Mouse (Mus musculus): ENCODE data around the gene Myl6. TPM values are rescaled to one million over a fixed set of nuclear protein-coding genes. Genes with fewer than 3 reads are reported as not detected.
"Not testable (repeated sequence)": the region's sequence is repeated elsewhere in the genome, so short reads cannot be mapped to it uniquely, and the experiment has no call there.

Myl6 gene
- polyA plus RNA-seq, 1 experiment from 2014 or later, result 999 TPM

DNA sequence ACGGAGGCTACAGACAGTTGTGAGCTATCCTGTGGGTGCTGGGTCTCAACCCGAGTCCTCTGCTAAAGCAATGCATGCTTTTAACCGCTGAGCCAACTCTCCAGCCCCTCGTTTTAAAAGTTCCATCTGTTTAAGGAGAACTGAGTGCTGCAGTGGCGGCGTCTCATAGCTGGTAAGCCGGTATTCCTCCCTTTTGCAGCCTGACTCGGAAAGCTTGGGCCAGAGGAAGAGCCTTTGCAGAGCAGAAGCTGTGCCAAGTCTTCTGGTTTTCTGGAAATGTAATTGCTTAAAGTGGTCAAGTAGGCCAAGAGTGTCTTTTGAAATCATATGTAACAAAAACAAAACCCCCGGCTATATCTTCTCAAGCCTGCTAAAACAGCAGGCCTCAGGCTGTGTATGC is 14.3 kb upstream of the Myl6 start:
- Histone ChIP-seq H3K9me3 (replicated peaks) (no peaks in the 10 kb centered on the region), H3K9ac (replicated peaks) (no peak overlapping the region), H3K27ac (replicated peaks) (no peak overlapping the region), H3K4me3 (replicated peaks) (no peak overlapping the region), H3K4me2 (no peak overlapping the region), H3K4me1 (0 out of 2 replicates have a peak, but pooled peaks cover 4% of the 10 kb centered on the region), H3K27me3 (replicated peaks) (no peaks in the 10 kb centered on the region), H3K36me3 (peaks cover 8% of the 10 kb centered on the region; the same call in 1 of the 2 replicates)
- 84% methylated on average over 9 of the region's 9 CpGs for WGBS
- no peak for ATAC-seq (ENCODE audit: low FRiP score)

DNA sequence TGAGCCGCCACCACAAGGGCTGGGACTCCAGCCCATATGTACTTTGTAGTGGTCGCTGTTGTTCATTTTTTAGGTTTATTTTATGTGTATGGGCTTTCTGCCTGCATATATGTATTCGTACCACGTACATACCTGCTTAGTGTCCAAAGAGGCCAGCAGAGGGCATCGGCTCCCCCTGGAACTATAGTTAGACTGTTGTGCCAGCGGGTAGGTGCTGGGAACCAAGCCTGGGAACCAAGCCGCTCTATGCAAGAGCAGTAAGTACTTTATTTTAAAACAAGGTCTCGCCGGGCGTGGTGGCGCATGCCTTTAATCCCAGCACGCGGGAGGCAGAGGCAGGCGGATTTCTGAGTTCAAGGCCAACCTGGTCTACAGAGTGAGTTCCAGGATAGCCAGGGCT is 12.0 kb upstream of the Myl6 start:
- Histone ChIP-seq H3K36me3 (0 out of 2 replicates have a peak, but pooled peaks cover 7% of the 10 kb centered on the region), H3K27ac (replicated peaks) (no peak overlapping the region), H3K4me1 (0 out of 2 replicates have a peak, but pooled peaks cover 4% of the 10 kb centered on the region), H3K27me3 (replicated peaks) (no peaks in the 10 kb centered on the region), H3K4me2 (no peak overlapping the region), H3K9me3 (replicated peaks) (no peaks in the 10 kb centered on the region), H3K9ac (replicated peaks) (no peak overlapping the region), H3K4me3 (replicated peaks) (no peak overlapping the region)
- no peak for ATAC-seq (ENCODE audit: low FRiP score)
- 95% methylated on average over 14 of the region's 14 CpGs for WGBS

DNA sequence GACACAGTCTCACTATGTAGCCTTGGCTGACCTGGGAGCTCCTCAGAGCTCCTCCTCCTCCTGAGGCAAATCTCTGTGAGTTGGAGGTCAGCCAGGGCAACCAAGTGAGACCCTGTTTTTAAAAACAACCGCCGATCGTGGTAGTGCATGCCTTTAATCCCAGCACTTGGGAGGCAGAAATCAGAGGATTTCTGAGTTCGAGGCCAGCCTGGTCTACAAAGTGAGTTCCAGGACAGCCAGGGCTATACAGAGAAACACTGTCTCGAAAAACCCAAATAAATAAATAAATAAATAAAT is 11.4 kb upstream of the Myl6 start:
- not testable (repeated sequence) for ATAC-seq (ENCODE audit: low FRiP score); H3K36me3 ChIP-seq; H3K4me3 ChIP-seq (replicated peaks); H3K4me2 ChIP-seq; H3K27ac ChIP-seq (replicated peaks); H3K4me1 ChIP-seq; H3K27me3 ChIP-seq (replicated peaks); H3K9ac ChIP-seq (replicated peaks); H3K9me3 ChIP-seq (replicated peaks)
- WGBS, result 89% methylated on average over 5 of the region's 5 CpGs

DNA sequence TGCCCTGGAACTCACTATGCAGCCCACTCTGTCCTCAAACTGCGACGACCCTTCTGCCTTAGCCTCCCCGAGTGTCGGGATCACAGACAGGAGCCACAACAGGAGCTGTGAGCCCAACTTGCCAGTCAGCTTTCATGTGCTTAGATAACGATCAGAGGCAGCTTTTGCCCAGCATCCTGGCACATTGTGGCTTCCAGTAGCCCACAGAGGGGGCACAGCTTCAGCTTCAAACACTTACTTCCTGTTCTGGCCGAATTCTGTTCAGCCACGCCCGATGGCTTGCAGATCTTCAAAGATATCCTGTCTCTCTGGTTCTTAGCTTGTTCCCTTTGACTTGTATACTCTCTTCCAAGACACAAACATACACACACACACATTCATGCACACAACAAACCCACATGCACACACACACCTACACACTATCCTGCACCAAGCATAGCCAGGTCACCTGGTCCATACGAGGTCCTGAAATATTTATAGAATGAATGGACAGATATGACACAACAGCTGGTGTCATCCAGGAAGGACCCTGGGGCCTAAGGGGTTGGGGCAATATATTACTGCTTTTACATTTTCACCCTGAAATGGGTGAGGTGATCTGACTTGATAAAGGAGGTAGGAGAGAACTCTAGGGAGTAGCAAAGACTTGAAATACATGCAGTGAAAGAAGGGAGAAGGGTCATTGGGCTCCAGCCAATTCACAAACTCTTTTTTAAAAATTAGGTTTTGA is 10.9 kb upstream of the Myl6 start:
- ATAC-seq (ENCODE audit: low FRiP score), result no peak
- Histone ChIP-seq H3K4me3 (replicated peaks) (no peak overlapping the region), H3K27me3 (replicated peaks) (no peaks in the 10 kb centered on the region), H3K4me1 (0 out of 2 replicates have a peak, but pooled peaks cover 4% of the 10 kb centered on the region), H3K4me2 (no peak overlapping the region), H3K27ac (replicated peaks) (no peak overlapping the region), H3K9me3 (replicated peaks) (no peaks in the 10 kb centered on the region), H3K9ac (replicated peaks) (no peak overlapping the region), H3K36me3 (0 out of 2 replicates have a peak, but pooled peaks cover 7% of the 10 kb centered on the region)
- WGBS, result 81% methylated on average over 9 of the region's 9 CpGs

DNA sequence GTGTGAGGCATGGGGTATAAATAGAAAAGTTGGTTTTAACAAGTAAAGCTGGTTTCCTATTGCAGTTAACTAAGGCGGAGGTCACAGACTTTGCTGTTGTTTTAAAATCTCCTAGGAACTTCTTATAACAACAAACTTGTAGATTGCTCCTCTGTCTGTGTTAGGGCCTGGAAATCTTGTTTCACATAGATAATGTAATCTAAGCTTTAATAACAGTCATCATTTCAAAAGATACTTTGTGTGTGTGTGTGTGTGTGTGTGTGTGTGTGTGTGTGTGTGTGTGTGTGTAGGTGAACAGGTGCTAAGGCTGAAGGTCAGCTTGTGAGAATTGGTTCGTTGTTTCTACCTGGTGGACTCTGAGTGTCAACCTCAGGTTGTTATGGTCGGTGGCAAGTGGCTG is 10.1 kb upstream of the Myl6 start:
- H3K4me2 ChIP-seq, result no peak overlapping the region
- H3K9ac ChIP-seq (replicated peaks), result no peak overlapping the region
- H3K27me3 ChIP-seq (replicated peaks), result no peaks in the 10 kb centered on the region
- H3K4me1 ChIP-seq, result peaks cover 11% of the 10 kb centered on the region; the same call in 1 of the 2 replicates
- 83% methylated on average over 3 of the region's 3 CpGs for WGBS
- no peak overlapping the region for H3K4me3 ChIP-seq (replicated peaks)
- H3K9me3 ChIP-seq (replicated peaks), result no peaks in the 10 kb centered on the region
- no peak for ATAC-seq (ENCODE audit: low FRiP score)
- H3K27ac ChIP-seq (replicated peaks), result no peak overlapping the region
- H3K36me3 ChIP-seq, result 0 out of 2 replicates have a peak, but pooled peaks cover 2% of the 10 kb centered on the region

DNA sequence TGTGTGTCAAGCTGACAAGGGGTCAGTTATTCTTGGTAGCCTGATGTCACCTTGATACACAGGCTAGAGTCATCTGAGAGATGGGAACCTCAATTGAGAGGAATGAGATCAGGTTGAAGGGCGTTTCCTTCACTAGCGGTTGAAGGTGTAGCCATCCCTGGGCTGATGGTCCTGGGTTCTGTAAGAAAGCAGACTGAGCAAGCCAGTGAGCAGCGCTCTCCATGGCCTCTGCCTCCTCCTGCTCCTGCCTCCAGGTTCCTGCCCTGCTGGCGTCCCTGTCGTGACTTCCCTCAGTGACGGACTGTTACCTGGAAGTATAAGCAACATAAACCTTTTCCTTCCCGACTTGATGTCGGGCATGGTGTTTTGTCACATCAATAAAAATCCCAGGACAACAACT is 9.6 kb upstream of the Myl6 start:
- Histone ChIP-seq H3K4me2 (no peak overlapping the region), H3K9ac (replicated peaks) (no peak overlapping the region), H3K4me3 (replicated peaks) (no peak overlapping the region), H3K27me3 (replicated peaks) (no peaks in the 10 kb centered on the region), H3K36me3 (no peaks in the 10 kb centered on the region), H3K9me3 (replicated peaks) (no peaks in the 10 kb centered on the region), H3K4me1 (peaks cover 11% of the 10 kb centered on the region; the same call in 1 of the 2 replicates), H3K27ac (replicated peaks) (no peak overlapping the region)
- WGBS, result 79% methylated on average over 8 of the region's 8 CpGs
- no peak for ATAC-seq (ENCODE audit: low FRiP score)

DNA sequence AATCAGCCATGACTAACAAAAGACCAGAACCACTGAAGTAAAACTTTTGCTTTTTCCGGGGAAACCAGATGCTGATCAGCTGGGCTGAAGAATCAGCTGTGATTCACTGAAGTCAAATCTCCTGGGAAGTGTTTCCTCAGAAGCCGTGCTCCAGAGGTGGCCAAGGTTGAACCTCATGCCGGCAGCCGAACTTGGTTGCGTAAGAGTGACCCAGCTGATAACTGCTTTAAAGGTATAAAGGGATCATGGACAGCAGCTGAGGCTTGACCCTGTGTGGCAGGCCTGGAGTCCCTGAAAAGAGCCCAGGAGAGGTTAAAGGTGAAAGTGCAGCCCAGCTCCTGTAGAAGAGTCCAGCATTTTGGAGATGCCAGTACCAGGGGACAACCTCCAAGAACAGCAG is 8.4 kb upstream of the Myl6 start:
- no peak overlapping the region for H3K4me2 ChIP-seq
- H3K27ac ChIP-seq (replicated peaks), result no peak overlapping the region
- H3K36me3 ChIP-seq, result no peaks in the 10 kb centered on the region
- no peak overlapping the region for H3K4me3 ChIP-seq (replicated peaks)
- no peak overlapping the region for H3K9ac ChIP-seq (replicated peaks)
- H3K9me3 ChIP-seq (replicated peaks), result no peaks in the 10 kb centered on the region
- no peaks in the 10 kb centered on the region for H3K27me3 ChIP-seq (replicated peaks)
- ATAC-seq (ENCODE audit: low FRiP score), result no peak
- 87% methylated on average over 5 of the region's 5 CpGs for WGBS
- peaks cover 22% of the 10 kb centered on the region for H3K4me1 ChIP-seq

DNA sequence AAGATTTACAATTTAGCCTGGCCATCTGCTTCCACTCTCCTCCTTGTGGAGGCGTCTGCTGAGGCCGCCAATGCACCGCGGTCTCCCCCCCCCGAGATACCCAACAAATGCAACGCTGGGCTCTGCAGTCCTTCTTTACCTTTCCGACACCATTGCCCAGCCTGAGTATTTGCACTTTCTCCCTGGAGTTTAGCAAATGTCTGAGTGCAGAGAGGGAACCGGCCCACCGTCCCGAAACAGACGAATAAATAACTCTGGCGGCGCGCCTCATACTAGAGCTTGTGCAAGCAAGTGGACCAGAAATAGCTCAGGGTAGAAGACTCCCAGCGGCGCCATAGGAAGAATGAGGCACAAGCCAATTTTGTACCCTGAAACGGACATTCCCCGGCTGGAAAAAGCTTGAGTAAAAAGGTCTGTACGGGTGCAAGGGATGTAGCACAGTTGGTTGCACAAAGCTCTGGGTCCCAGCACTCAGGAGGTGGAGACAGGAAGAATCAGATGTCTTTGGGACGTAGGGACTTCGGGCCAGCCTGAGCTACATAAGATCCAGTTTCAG is 5.2 kb upstream of the Myl6 start:
- ATAC-seq (ENCODE audit: low FRiP score), result peak; percentile 8; the same call in 1 of the 2 replicates
- H3K36me3 ChIP-seq, result no peaks in the 10 kb centered on the region
- H3K27ac ChIP-seq (replicated peaks), result peak overlapping the region; percentile 82
- peak overlapping the region; percentile 62 for H3K4me3 ChIP-seq (replicated peaks)
- H3K4me1 ChIP-seq, result peaks cover 40% of the 10 kb centered on the region
- H3K9me3 ChIP-seq (replicated peaks), result no peaks in the 10 kb centered on the region
- H3K9ac ChIP-seq (replicated peaks), result peak overlapping the region; percentile 56
- H3K27me3 ChIP-seq (replicated peaks), result no peaks in the 10 kb centered on the region
- peak overlapping the region; percentile 85 for H3K4me2 ChIP-seq
- 2% methylated on average over 21 of the region's 21 CpGs for WGBS

DNA sequence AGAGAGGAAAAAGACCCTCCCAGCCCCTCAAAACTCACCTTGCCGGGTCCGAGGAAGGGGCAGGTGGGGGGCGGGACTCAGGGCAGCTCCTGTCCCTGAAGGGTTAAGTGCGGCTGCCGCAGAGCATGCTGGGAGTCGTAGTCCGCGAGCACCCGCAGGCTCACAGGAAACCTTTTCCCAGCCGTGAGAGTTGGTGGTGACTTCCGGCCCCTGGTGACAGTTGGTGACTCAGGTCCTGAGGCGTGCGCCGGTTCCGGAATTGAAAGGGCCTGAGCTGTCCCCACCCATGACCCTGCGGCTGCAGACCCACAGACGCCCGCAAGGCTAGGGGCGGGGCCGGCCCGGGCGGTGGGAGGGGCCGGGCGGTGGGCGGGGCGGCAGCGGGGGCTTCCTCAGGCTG is 4.6 kb upstream of the Myl6 start, which contains the start of gene Myl6b:
Myl6b (minus strand) TSS at position 96 of the 400 bp plus-strand sequence.
- H3K27ac ChIP-seq (replicated peaks), result peak within 1 kb of the TSS; percentile 82
- WGBS, result under 1% methylated on average over 27 of the region's 27 CpGs
- no peaks in the 10 kb centered on the region for H3K36me3 ChIP-seq
- H3K4me3 ChIP-seq (replicated peaks), result peak within 1 kb of the TSS; percentile 62
- peak within 1 kb of the TSS; percentile 85 for H3K4me2 ChIP-seq
- H3K9ac ChIP-seq (replicated peaks), result peak within 1 kb of the TSS; percentile 56
- H3K9me3 ChIP-seq (replicated peaks), result no peaks in the 10 kb centered on the region
- no peaks in the 10 kb centered on the region for H3K27me3 ChIP-seq (replicated peaks)
- H3K4me1 ChIP-seq, result peaks cover 40% of the 10 kb centered on the region
- peak; percentile 80 for ATAC-seq (ENCODE audit: low FRiP score)

DNA sequence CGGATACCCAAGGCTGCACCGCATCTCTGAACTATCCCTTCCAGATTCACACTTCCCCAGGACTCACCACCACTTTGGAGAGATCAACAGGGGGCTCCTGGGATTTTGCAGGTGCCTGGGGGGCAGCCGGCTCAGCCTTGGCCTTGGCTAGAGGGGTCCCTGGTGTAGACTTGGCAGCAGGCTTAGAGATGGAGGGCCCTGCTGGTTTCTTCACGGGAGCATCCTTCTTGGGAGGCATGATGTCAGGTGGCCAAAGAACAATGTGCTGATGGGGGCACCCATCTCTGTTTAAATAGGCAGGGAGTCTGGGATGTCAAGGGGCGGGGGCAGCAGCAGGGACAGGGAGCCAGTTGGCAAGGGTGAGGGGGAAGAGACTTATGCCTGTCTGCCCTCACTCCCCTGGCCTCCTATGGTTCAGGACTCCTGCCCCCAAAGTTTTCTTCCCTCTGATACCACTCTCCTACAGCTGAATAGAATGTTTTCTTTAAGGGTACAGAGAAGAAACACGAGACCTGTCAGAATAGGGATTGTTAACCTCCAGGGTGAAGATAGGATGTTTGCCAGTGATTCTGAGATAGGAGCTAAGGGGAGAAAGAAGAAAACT is 3.3 kb upstream of the Myl6 start:
- H3K27me3 ChIP-seq (replicated peaks), result no peaks in the 10 kb centered on the region
- no peaks in the 10 kb centered on the region for H3K9me3 ChIP-seq (replicated peaks)
- 0 out of 2 replicates have a peak overlapping the region, but pooled peaks have one; percentile 56 for H3K9ac ChIP-seq (replicated peaks)
- ATAC-seq (ENCODE audit: low FRiP score), result no peak
- H3K27ac ChIP-seq (replicated peaks), result no peak overlapping the region
- H3K4me2 ChIP-seq, result peak overlapping the region; percentile 85
- 0 out of 2 replicates have a peak overlapping the region, but pooled peaks have one; percentile 62 for H3K4me3 ChIP-seq (replicated peaks)
- H3K4me1 ChIP-seq, result peaks cover 45% of the 10 kb centered on the region
- no peaks in the 10 kb centered on the region for H3K36me3 ChIP-seq
- 42% methylated on average over 6 of the region's 6 CpGs for WGBS

DNA sequence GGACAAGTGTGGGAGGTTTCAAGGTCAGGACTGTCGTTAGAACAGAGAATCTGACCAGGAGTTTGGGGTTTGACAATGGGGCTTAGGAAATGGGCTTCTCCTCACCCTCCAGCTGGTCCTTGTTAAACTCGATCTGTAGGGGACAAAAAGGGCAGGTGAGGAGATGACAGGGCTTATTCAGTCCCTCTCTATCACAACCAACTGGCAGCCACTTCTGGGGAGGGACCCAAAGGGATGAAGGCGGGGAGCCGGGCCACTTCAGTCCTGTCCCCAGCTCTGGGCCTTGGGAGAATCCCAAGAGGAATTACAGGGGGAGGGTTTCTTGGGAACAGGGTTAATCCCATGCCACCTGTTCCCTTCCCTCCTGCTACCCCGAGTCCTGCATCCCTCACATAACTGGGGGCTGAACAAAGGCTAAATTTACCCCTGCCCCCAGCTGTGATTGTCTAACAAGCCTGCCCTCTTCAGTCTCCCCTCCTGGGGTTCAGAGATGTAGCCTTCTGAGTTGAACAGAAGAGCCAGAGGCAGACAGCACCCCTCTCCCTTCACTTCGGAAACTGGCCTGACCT is 2.6 kb upstream of the Myl6 start:
- Histone ChIP-seq H3K9me3 (replicated peaks) (no peaks in the 10 kb centered on the region), H3K27me3 (replicated peaks) (no peaks in the 10 kb centered on the region), H3K4me3 (replicated peaks) (no peak overlapping the region), H3K27ac (replicated peaks) (no peak overlapping the region), H3K4me1 (peaks cover 51% of the 10 kb centered on the region), H3K9ac (replicated peaks) (0 out of 2 replicates have a peak overlapping the region, but pooled peaks have one; percentile 56), H3K36me3 (no peaks in the 10 kb centered on the region), H3K4me2 (0 out of 2 replicates have a peak overlapping the region, but pooled peaks have one; percentile 85)
- ATAC-seq (ENCODE audit: low FRiP score), result no peak
- 44% methylated on average over 6 of the region's 6 CpGs for WGBS

Measured in neural tube, embryonic 15.5 days (tissue).